Mouse (Mus musculus) heart, embryonic 10.5 days (tissue): ENCODE results near the gene Arl15. TPM values are rescaled to one million over a fixed set of nuclear protein-coding genes. Genes with fewer than 3 reads are reported as not detected.

Experiments used
- DNase-seq: peaks from one replicate; pipeline ENCODE4 v3.0.0-alpha.2; 2017; ENCODE audit warnings: low spot score
- H3K27ac ChIP-seq: fragments of 300-500 bp; sonication (generic); 2 replicates; pipeline ENCODE4 v1.5.1; 2016; ENCODE audit warnings: mild to moderate bottlenecking
- H3K27me3 ChIP-seq: fragments of 300-500 bp; sonication (generic); 2 replicates; pipeline ENCODE4 v1.6.1; 2016; ENCODE audit warnings: mild to moderate bottlenecking; ENCODE audit not compliant: poor library complexity, insufficient read depth, severe bottlenecking
- H3K36me3 ChIP-seq: fragments of 300-500 bp; sonication (generic); 2 replicates; pipeline ENCODE4 v1.6.1; 2016; ENCODE audit warnings: mild to moderate bottlenecking, moderate library complexity
- H3K4me1 ChIP-seq: fragments of 300-500 bp; sonication (generic); 2 replicates; pipeline ENCODE4 v1.6.1; 2016; ENCODE audit warnings: mild to moderate bottlenecking
- H3K4me3 ChIP-seq: fragments of 300-500 bp; sonication (generic); 2 replicates; pipeline ENCODE4 v1.5.1; 2016; ENCODE audit warnings: mild to moderate bottlenecking, moderate library complexity
- H3K9me3 ChIP-seq: fragments of 300-500 bp; sonication (generic); 2 replicates; pipeline ENCODE4 v1.6.1; 2016; ENCODE audit warnings: mild to moderate bottlenecking, moderate library complexity
- WGBS: fragments of 180-500 bp; shearing (Covaris S2); methylation state at CpG from one replicate; pipeline ENCODE4 v1.1.7; 2016; 5-methylcytosine and 5-hydroxymethylcytosine counted together
- polyA plus RNA-seq: library from polyadenylated mRNA; unstranded; fragments of >200 nt; fragmentation: Nextera tagmentation; extraction: Ambion mirVana; gene quantifications from 2 replicates; pipeline ENCODE4 v1.2.1, GENCODE M21; 2016

Arl15 gene
- polyA plus RNA-seq, 1 experiment from 2014 or later = 8.9 TPM

DNA sequence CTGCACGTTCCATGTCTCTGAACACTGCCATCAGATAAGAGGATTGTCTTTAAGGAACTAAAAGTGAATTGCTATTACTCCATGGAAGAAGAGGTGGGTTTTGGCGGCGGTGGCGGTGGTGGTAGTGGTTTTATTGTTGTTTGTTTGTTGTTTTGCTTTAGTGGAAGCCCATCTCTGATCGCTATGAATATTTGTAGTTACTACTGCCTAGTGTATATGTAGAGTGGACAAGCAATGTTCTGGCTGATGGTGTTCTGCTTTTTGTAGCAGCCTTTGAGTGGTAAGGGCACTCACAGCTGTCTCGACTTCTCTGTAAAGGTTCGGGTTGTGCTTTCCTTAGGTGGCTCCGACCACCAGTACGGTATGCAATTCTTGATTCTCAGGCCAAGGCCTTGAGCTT lies 327.3 kb downstream of the Arl15 start:
- no peak for DNase-seq
- no peaks in the 10 kb centered on the region for H3K36me3 ChIP-seq
- H3K4me1 ChIP-seq = peaks cover 7% of the 10 kb centered on the region; the same call in 1 of the 2 replicates
- H3K27me3 ChIP-seq = no peaks in the 10 kb centered on the region
- WGBS = 93% methylated on average over 9 of the region's 9 CpGs
- no peaks in the 10 kb centered on the region for H3K9me3 ChIP-seq
- no peak overlapping the region for H3K27ac ChIP-seq
- no peak overlapping the region for H3K4me3 ChIP-seq

- Histone ChIP-seq H3K36me3 (no peaks in the 10 kb centered on the region), H3K9me3 (no peaks in the 10 kb centered on the region), H3K4me1 (peaks cover 4% of the 10 kb centered on the region; the same call in 1 of the 2 replicates), H3K27me3 (no peaks in the 10 kb centered on the region), H3K27ac (no peak overlapping the region), H3K4me3 (no peak overlapping the region)
- no peak for DNase-seq
- 70% methylated on average over 3 of the region's 3 CpGs for WGBS
Observed at GRCm38 (mm10) chr13:114123391-114123790, 329.1 kb downstream of the Arl15 start.

- Histone ChIP-seq H3K4me3 (no peak overlapping the region), H3K4me1 (no peaks in the 10 kb centered on the region), H3K36me3 (no peaks in the 10 kb centered on the region), H3K27ac (no peak overlapping the region), H3K27me3 (no peaks in the 10 kb centered on the region), H3K9me3 (no peaks in the 10 kb centered on the region)
- 86% methylated on average over 10 of the region's 10 CpGs for WGBS
- no peak for DNase-seq
Observed at GRCm38 (mm10) chr13:114124385-114124784, 330.1 kb downstream of the Arl15 start.

DNA sequence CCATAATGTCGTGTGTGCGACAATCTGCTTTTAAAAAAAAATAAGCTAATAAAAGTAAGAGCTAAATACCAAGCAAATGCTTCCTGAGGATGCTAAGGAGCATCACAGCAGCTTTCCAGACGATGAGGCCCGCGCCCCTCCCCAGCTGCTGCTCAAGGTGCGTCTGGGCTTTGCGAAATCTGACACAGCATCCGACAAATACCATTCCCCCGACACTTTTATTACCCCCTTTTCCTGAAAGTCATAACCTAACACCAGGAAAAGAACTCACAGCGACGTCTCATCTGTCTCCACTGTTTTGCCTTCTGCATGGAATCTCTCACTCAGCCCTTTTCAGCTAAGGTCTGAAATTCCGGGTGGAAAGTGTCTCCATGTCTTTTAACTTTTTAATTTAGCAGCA lies 330.7 kb downstream of the Arl15 start:
- H3K4me3 ChIP-seq = no peak overlapping the region
- no peak overlapping the region for H3K27ac ChIP-seq
- 71% methylated on average over 12 of the region's 12 CpGs for WGBS
- no peak for DNase-seq
- no peaks in the 10 kb centered on the region for H3K36me3 ChIP-seq
- no peaks in the 10 kb centered on the region for H3K9me3 ChIP-seq
- no peaks in the 10 kb centered on the region for H3K27me3 ChIP-seq
- no peaks in the 10 kb centered on the region for H3K4me1 ChIP-seq

- Histone ChIP-seq H3K4me1 (peaks cover 17% of the 10 kb centered on the region), H3K36me3 (no peaks in the 10 kb centered on the region), H3K27me3 (no peaks in the 10 kb centered on the region), H3K27ac (no peak overlapping the region), H3K4me3 (no peak overlapping the region), H3K9me3 (no peaks in the 10 kb centered on the region)
- DNase-seq = no peak
- 88% methylated on average over 2 of the region's 2 CpGs for WGBS
Observed at GRCm38 (mm10) chr13:114128366-114128765, 334.1 kb downstream of the Arl15 start.

- Histone ChIP-seq H3K27ac (no peak overlapping the region), H3K27me3 (no peaks in the 10 kb centered on the region), H3K9me3 (no peaks in the 10 kb centered on the region), H3K36me3 (no peaks in the 10 kb centered on the region), H3K4me3 (no peak overlapping the region), H3K4me1 (peaks cover 17% of the 10 kb centered on the region)
- WGBS = 76% methylated on average over 11 of the region's 11 CpGs
- DNase-seq = no peak
Observed at GRCm38 (mm10) chr13:114129986-114130385, 335.7 kb downstream of the Arl15 start.

GRCm38 (mm10) chr13:114130566-114131319 lies 336.4 kb downstream of the Arl15 start:
- H3K4me1 ChIP-seq = peaks cover 17% of the 10 kb centered on the region
- no peaks in the 10 kb centered on the region for H3K9me3 ChIP-seq
- H3K4me3 ChIP-seq = no peak overlapping the region
- no peak for DNase-seq
- H3K27me3 ChIP-seq = no peaks in the 10 kb centered on the region
- H3K27ac ChIP-seq = no peak overlapping the region
- 67% methylated on average over 11 of the region's 11 CpGs for WGBS
- no peaks in the 10 kb centered on the region for H3K36me3 ChIP-seq

DNA sequence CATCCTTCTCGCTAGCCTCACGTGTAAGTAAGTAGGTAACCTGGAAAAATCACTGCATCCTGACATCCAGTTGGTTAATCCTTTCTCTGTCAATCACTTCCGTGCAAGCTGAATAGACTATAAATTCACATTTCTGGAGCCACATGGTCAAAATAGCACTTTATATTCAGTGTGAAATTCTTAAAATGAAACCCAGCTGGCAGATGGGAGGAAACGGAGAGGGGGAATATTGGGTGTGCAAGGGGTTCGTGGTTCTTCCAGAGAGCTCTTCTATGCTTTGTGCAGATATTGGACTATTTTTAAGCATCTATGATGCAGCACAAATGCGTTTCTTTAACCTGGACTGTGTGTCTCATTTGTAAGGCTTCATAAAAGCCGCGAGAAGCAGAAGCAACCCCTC lies 344.6 kb downstream of the Arl15 start:
- H3K4me1 ChIP-seq = 0 out of 2 replicates have a peak, but pooled peaks cover 6% of the 10 kb centered on the region
- H3K27ac ChIP-seq = no peak overlapping the region
- no peaks in the 10 kb centered on the region for H3K27me3 ChIP-seq
- H3K9me3 ChIP-seq = no peaks in the 10 kb centered on the region
- DNase-seq = no peak
- H3K36me3 ChIP-seq = no peaks in the 10 kb centered on the region
- WGBS = 89% methylated on average over 8 of the region's 8 CpGs
- no peak overlapping the region for H3K4me3 ChIP-seq

DNA sequence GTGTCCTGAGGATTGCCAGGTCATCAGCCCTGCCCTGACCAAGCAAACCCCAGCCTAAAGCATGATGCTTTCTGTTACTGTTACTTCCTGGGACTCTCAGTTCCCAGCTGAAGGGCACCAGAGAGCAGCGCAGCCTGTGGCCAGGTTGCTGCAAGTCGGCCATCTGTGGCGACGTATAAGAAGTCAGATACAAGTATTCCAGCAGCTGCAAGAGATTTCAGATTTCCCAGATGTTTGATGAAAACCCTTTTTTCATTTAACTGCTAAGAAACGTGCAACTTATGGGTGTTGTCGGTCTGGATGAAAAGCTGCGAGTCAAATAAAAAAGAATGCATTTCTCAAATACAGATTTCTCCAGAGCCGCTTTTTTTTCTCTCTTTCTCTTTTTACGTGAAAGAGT lies 345.3 kb downstream of the Arl15 start:
- Histone ChIP-seq H3K27ac (no peak overlapping the region), H3K27me3 (no peaks in the 10 kb centered on the region)

DNA sequence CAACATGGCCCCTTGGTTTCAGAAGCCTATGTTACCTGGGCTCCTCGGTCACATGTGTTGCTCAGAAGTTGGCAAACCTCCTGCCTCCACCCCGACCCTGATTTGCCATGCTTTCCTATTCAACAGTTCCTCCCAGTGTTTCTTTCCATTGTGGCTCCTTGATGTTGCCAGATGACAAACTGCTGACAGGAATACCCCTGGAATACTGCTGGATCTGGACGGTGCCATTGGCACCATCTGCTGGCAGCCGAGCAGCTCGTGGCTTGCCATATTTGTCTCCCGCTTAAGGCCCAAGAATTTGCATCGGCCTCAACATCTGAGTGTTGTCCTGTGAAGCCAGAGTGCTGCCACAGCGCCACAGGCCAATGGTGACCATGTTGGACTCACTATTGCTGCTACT lies 348.5 kb downstream of the Arl15 start:
- Histone ChIP-seq H3K36me3 (no peaks in the 10 kb centered on the region), H3K27ac (no peak overlapping the region), H3K27me3 (no peaks in the 10 kb centered on the region), H3K4me3 (no peak overlapping the region), H3K4me1 (0 out of 2 replicates have a peak, but pooled peaks cover 6% of the 10 kb centered on the region), H3K9me3 (no peaks in the 10 kb centered on the region)
- WGBS = 72% methylated on average over 8 of the region's 8 CpGs
- DNase-seq = no peak

More for the DNA sequence above, 345.3 kb downstream of the Arl15 start:
- H3K4me3 ChIP-seq = no peak overlapping the region
- H3K9me3 ChIP-seq = no peaks in the 10 kb centered on the region
- no peak for DNase-seq
- 0 out of 2 replicates have a peak, but pooled peaks cover 6% of the 10 kb centered on the region for H3K4me1 ChIP-seq
- 83% methylated on average over 9 of the region's 9 CpGs for WGBS
- no peaks in the 10 kb centered on the region for H3K36me3 ChIP-seq

DNA sequence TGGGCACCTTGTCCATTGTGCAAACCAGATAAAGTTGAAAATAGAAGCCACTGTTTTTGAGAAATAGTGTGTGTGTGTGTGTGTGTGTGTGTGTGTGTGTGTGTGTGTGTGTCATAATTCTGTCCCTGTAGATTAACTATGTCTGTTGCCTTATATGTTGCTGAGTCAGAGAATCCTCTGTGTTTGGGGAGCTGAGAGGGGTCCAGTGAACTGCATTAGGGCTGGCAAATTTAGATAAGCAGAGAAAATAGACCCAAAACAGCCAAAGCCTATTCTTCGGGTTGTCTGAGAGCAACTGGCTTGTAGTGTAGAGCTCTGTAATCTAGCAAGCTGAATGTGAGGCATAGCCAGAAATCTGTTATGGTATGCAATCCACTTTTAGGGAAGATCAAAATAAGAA lies 348.9 kb downstream of the Arl15 start:
- no peak for DNase-seq
- Histone ChIP-seq H3K27ac (no peak overlapping the region), H3K9me3 (no peaks in the 10 kb centered on the region), H3K4me1 (0 out of 2 replicates have a peak, but pooled peaks cover 6% of the 10 kb centered on the region), H3K4me3 (no peak overlapping the region), H3K36me3 (no peaks in the 10 kb centered on the region), H3K27me3 (no peaks in the 10 kb centered on the region)
- WGBS = 59% methylated on average over 1 of the region's 1 CpGs

GRCm38 (mm10) chr13:114144052-114145046 lies 350.0 kb downstream of the Arl15 start:
- no peak for DNase-seq
- 76% methylated on average over 15 of the region's 15 CpGs for WGBS
- H3K4me3 ChIP-seq = no peak overlapping the region

DNA sequence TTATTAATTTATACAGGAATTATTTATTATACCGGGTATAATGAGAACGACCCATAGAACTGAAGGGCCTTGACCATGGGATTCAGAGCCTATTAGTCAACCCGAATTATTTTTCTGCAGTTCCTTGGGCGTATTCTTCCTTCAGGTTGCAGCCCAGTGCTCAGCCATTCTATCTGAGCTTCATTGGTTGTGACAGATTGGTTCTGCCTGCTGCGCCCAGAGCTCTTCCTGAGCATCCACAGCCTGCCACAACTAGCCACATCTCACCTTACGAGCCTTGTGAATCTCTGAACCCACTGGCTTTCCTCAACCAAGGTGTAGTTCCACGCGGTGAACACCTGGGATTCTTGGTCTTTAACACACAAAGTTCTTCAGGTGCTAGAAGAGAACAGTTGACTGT lies 350.9 kb downstream of the Arl15 start:
- no peaks in the 10 kb centered on the region for H3K36me3 ChIP-seq
- no peak overlapping the region for H3K27ac ChIP-seq
- no peaks in the 10 kb centered on the region for H3K27me3 ChIP-seq
- no peak overlapping the region for H3K4me3 ChIP-seq
- WGBS = 91% methylated on average over 8 of the region's 8 CpGs
- no peak for DNase-seq
- 0 out of 2 replicates have a peak, but pooled peaks cover 6% of the 10 kb centered on the region for H3K4me1 ChIP-seq
- H3K9me3 ChIP-seq = no peaks in the 10 kb centered on the region

More at GRCm38 (mm10) chr13:114144052-114145046, 350.0 kb downstream of the Arl15 start:
- Histone ChIP-seq H3K9me3 (no peaks in the 10 kb centered on the region), H3K4me1 (0 out of 2 replicates have a peak, but pooled peaks cover 6% of the 10 kb centered on the region), H3K27ac (no peak overlapping the region), H3K36me3 (no peaks in the 10 kb centered on the region), H3K27me3 (no peaks in the 10 kb centered on the region)
